In genomic region chr7:66438787-66439669, GRCm38 (mm10) we compare ENCODE assay signal across 20 mouse cellular contexts. TPM values are rescaled to one million over a fixed set of nuclear protein-coding genes. Genes with fewer than 3 reads are reported as not detected.
DNase-seq lines count a peak whose midpoint lies in the region; TF ChIP-seq lines count a peak whose summit lies in the region.
"Had no signal": no experiment of that assay in that cellular context is flagged by ENCODE, and none has a peak within 500 bp of the region (broad histone marks: within the 10 kb centered on the region; RNA-seq: fewer than 3 reads in every experiment).

No protein-coding gene starts in this region.

- peaks cover 3% of the 10 kb centered on the region; the same call in 1 of the 2 replicates for H3K4me1 ChIP-seq in kidney, adult 2 months (ENCODE audit: control insufficient read depth, insufficient read depth, low read length)

- 35% methylated on average over 12 of the region's 12 CpGs for WGBS in kidney, adult 2 months
- WGBS in large intestine, adult 2 months = 26% methylated on average over 12 of the region's 12 CpGs

- no peaks in the 10 kb centered on the region for H3K36me3 ChIP-seq in kidney, adult 2 months (ENCODE audit: control insufficient read depth, insufficient read depth, low read length)
- H3K36me3 ChIP-seq: embryonic facial prominence, embryonic 12.5 days; heart, embryonic 10.5 days; hindbrain, embryonic 13.5 days; midbrain, embryonic 10.5 days; stomach, embryonic 15.5 days had no signal

- no peak overlapping the region; the same call in 1 of the 2 replicates for H3K27ac ChIP-seq in kidney, adult 2 months (ENCODE audit: insufficient read depth, low read depth, low read length)
- H3K27ac ChIP-seq: embryonic facial prominence, embryonic 12.5 days; heart, embryonic 10.5 days; hindbrain, embryonic 13.5 days; midbrain, embryonic 10.5 days; stomach, embryonic 15.5 days had no signal

- no peak for TF ChIP-seq CTCF in kidney, adult 2 months (conservative IDR thresholded peaks at IDR 0.05; ENCODE audit: insufficient read depth, insufficient read length, low read depth, low read length)

- TF ChIP-seq POLR2A in kidney, adult 2 months (IDR thresholded peaks at IDR 0.05; ENCODE audit: low read depth, low read length) = no peak

- no peaks in the 10 kb centered on the region for H3K27me3 ChIP-seq in kidney, adult 2 months (replicated peaks; ENCODE audit: control insufficient read depth, insufficient read depth, low read length)
- H3K27me3 ChIP-seq: embryonic facial prominence, embryonic 12.5 days; hindbrain, embryonic 13.5 days; stomach, embryonic 15.5 days had no signal

- peak; percentile 14 for DNase-seq in kidney, adult 2 months
- no peak for DNase-seq in kidney, adult 11 months
- peak; percentile 4 to 7 for DNase-seq in spleen, postnatal 36 days (ENCODE audit: low spot score in 2 of 2)
- no peak for DNase-seq in spleen, postnatal 10 days (ENCODE audit: low spot score in 2 of 2)
- peak; percentile 67 for DNase-seq in large intestine, adult 2 months (ENCODE audit: low read depth, low spot score)
- DNase-seq in heart, postnatal 14 days = no peak
- no peak for DNase-seq in right cerebral cortex, adult 2 months (ENCODE audit: low spot score in 2 of 2)
- DNase-seq in embryo, embryonic 9.5 days (ENCODE audit: extremely low spot score) = no peak
- DNase-seq: cerebellum, adult 8-10 months; forebrain, postnatal 0 days; heart, postnatal 10 days; lung, adult 18-20 months; lung, postnatal 36 days; right cerebral cortex, postnatal 14 days; spleen, adult 18-20 months had no signal

- H3K4me3 ChIP-seq in kidney, adult 2 months (ENCODE audit: insufficient read depth, low read depth, low read length) = no peak overlapping the region
- H3K4me3 ChIP-seq: embryonic facial prominence, embryonic 12.5 days; heart, embryonic 10.5 days; hindbrain, embryonic 13.5 days; midbrain, embryonic 10.5 days; stomach, embryonic 15.5 days had no signal

- intact Hi-C loops in heart, postnatal 14 days (cut with DNase I) = no loop called here

RNA-seq across cellular contexts. Expression of gene Aldh1a3, which starts 11.7 kb away (rescaled TPM):
- 8.2 and 10.7 TPM in 2 replicates for polyA plus RNA-seq in kidney, adult 2 months (2012; rRNA removed)
- polyA plus RNA-seq in large intestine, adult 2 months (2012; rRNA removed) = 7.0 and 15.7 TPM in 2 replicates
- total RNA-seq in heart, postnatal 14 days (2021) = 1 to 10 TPM; 1.5 to 1.6 TPM

RNA-seq across cellular contexts. Expression of gene Lrrk1, which starts 50.9 kb away (rescaled TPM):
- 17.3 and 22.3 TPM in 2 replicates for polyA plus RNA-seq in kidney, adult 2 months (2012; rRNA removed)
- 20.1 and 25.3 TPM in 2 replicates for polyA plus RNA-seq in large intestine, adult 2 months (2012; rRNA removed)
- 10 to 100 TPM in 1 of 2 experiments, 1 to 10 TPM in 1; 9.1 to 10.5 TPM for total RNA-seq in heart, postnatal 14 days (2021)

Comparison
In these comparisons a context has a peak if more than half of its experiments do, and no peak if none do; other contexts are left out.
1. DNase-seq: peak in kidney, adult 2 months (single experiment), spleen, postnatal 36 days (2 of 2) and large intestine, adult 2 months (single experiment); none in kidney, adult 11 months (single experiment), spleen, postnatal 10 days (0 of 2), heart, postnatal 14 days (0 of 2), right cerebral cortex, adult 2 months (0 of 2) and embryo, embryonic 9.5 days (single experiment).